Mouse (Mus musculus) heart, postnatal 10 days (tissue): ENCODE measurements at regions not wholly inside any gene's neighbourhood (a gene's known extent, or its start where the extent isn't known, plus 50 kb on each side); places are given as distances from the start of the nearest gene placed in this dataset.

Experiments used
- DNase-seq, 2 experiments: peaks; one replicate each; pipeline ENCODE4 v3.0.0; 2021
- intact Hi-C: fragments of 180-260 bp; cut with DNase I; formaldehyde crosslinking; loops from one replicate; pipeline ENCODE4 v1.15.1; 2025

DNA sequence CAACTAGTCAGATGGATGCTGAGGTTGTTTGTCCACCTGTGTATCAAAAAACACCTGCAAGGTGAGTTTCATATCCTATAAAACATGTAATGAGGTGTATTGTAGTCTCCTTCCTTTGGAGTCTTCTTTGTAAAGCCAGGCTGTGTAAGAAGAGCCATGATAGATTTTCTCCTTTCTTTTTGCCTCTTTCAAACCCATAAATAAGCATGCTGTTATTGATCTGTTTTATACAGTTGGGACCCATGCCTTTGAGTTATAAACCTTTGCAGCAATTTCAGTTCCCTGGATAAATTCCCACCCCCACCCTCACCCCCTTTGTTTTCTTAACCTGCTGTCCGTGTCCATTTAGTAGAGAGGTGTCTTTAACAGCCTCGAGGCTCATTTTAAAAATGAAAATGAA, 131.0 kb upstream of the Rgs17 start:
- no peak for DNase-seq
- intact Hi-C loops, result no loop called here

- no peak for DNase-seq
- intact Hi-C loops, result no loop called here
Measured at GRCm38 (mm10) chr10:6043358-6043757, 121.2 kb upstream of the Rgs17 start.

GRCm38 (mm10) chr10:6039771-6040170, 117.6 kb upstream of the Rgs17 start:
- intact Hi-C loops, result loop anchor here (5.0 kb wide), 1 partner anchor 1038 kb away; no protein-coding TSS in a partner anchor
- peak; percentile 14 to 15 for DNase-seq

GRCm38 (mm10) chr10:6035792-6036487, 113.7 kb upstream of the Rgs17 start:
- peak; percentile 67 to 77 for DNase-seq

GRCm38 (mm10) chr10:6032469-6032868, 110.3 kb upstream of the Rgs17 start:
- intact Hi-C loops, result no loop called here
- no peak for DNase-seq

More at GRCm38 (mm10) chr10:6035792-6036487, 113.7 kb upstream of the Rgs17 start:
- intact Hi-C loops, result loop anchor here (1.0 to 5.0 kb wide), 2 partner anchors 658 to 1041 kb away; no protein-coding TSS in a partner anchor

DNA sequence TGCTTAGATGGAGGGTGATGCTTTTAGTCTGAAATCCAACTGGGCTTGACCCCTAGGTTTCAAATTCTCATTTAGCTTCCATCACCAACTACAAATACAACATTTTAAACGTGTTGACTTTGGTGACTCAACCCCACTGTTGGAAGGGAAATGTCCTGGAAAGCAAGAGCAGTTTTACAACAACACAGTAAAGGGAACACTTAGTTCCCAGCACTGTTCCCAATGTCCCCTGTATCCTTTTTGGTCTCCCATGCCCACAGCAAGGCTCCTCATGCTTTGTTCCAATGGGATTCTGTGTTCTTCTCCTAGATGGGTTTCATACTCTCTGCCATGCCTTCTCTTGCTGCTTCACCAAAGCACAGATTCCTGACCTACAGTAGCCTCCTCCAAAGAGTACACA, 105.4 kb upstream of the Rgs17 start:
- intact Hi-C loops, result no loop called here
- no peak for DNase-seq

GRCm38 (mm10) chr10:6026317-6026716, 104.1 kb upstream of the Rgs17 start:
- no peak for DNase-seq
- intact Hi-C loops, result no loop called here

DNA sequence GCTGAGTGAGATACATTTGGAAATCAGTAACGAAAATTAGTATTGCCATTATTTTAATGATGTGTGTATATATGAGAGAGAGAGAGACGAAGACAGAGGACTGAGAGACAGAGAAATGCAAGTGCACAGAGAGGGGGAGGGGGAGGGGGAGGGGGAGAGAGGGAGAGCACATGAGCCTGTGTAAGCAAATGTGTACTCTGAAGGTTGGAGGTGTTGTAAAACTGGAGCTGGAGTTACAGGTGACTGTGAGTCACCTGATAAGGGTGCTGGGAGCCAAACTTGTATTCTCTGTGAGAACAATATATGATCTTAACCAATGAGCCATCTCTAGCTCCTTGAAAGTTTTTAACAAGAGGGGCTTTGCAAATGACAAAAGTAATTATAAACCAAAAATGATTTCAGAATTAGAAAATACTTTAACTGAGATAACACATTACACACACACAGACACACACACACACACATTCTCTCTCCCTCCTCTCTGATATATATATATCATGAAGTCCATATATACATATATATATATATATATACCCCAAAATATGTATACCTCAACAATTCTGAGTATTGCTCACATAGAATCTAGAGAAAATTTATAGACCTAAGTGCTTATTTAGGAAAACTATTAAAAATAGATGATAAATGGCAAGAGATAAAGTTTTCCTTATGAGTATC, 100.5 kb upstream of the Rgs17 start:
- intact Hi-C loops, result no loop called here
- no peak for DNase-seq

DNA sequence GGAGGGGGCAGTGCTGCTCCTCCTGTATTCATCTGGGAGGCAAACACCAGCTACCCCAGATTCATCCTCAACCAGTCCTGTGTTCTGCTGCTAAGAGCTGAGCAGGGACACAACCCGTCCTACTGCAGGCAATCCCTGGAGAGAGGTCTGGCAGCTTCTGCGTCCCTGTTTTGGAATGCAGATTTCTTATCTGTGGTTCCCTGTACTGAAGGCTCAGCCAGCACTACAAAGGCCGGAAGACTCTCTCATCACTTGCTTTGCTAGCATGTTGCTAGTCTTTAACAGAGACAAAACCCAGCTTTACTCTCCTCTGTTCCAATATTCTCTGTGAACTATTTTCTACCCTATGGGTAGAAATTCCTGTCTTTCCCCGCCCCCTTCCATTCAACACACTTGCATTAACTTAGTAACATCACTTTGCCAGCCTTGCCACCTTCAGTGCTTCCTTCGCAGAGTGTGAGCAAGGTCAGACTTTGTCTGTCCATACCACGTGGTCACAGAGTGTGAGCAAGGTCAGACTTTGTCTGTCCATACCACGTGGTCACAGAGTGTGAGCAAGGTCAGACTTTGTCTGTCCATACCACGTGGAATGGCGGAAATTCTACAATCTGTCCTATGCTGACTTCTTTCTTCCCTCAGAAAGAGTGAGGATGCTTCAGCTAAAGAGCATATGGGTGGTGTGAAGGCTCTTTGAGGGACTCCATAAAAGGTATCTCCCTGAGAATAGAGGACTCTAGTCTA, 98.9 kb upstream of the Rgs17 start:
- intact Hi-C loops, result no loop called here
- peak; percentile 51 to 55 for DNase-seq

DNA sequence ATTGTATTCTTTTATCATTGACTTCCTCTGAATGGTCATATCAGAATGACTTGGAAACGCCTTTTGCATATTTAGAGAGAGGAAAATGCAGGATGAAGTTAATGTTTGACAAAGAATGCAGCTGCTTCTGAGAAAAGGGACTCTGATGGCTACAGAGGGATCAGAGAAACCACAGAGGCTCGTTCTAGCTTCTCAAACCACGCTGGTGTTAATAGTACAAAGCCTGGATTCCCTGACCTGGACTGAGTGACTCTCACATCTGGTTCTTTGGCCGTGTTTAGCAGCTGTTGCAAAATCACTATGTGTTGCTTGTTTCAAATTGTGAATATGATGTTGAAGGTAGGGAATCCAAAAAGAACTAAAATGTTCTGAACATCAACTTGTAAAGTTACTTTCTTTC, 91.5 kb upstream of the Rgs17 start:
- peak; percentile 16 to 24 for DNase-seq
- intact Hi-C loops, result no loop called here

DNA sequence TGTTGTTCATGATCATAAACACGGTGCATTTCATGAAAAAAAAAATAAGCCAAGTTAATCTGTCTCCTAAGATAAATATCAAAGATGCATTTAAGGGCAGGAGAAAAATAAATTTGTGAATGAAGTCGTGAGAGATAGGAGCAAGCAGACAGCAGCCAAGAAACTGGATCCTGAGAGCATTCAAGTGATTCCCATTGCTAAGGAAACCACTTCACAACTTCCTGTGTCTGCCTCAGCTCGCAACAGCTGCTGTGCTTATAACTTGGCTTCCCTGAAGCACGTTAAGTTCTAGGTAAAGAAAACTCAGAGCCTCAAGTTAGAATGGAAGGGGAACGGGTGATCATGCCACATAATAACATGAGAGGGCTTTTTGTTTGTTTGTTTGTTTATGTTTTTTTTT, 89.3 kb upstream of the Rgs17 start:
- DNase-seq, result peak in 1 of 2 experiments; percentile 30
- intact Hi-C loops, result no loop called here

GRCm38 (mm10) chr10:6011029-6011428, 88.8 kb upstream of the Rgs17 start:
- peak; percentile 9 to 10 for DNase-seq
- intact Hi-C loops, result no loop called here

DNA sequence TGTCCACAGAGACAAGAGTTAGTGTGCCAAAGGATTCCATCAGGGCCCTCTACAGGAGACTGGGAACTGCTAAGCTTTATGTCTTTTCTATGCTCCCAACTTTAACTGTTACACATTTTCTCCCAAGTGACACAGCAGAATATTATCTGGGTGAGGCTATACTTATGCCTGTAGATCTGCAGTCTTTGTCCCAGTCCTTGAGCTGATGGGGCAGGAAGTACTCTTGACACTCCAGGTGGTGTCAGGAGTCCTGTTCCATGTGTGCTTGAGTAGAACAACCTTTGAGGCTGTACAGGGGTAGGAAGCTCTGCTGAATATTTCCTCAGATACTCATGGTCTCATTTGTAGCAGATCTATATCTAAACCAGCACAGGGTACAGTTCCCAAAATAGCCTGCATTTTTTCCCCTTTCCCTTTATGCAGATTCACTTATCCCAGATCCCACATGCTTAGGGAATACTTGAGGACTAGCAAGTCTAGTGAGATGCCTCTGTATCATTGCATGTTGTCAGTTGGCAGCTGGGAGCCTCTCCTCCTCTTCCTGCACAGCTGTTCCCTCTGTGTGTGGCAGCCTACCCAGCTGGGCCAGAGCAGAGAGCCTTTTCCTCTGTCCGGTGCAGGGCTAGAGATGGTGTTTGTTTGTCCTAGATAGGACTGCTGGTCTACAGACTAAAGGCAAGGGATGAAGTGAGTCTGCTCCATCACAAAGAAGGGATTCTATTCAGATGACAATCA, 85.2 kb upstream of the Rgs17 start:
- intact Hi-C loops, result no loop called here
- peak in 1 of 2 experiments; percentile 18 for DNase-seq

- intact Hi-C loops, result no loop called here
Measured at GRCm38 (mm10) chr10:5981433-5981832, 59.2 kb upstream of the Rgs17 start.

DNA sequence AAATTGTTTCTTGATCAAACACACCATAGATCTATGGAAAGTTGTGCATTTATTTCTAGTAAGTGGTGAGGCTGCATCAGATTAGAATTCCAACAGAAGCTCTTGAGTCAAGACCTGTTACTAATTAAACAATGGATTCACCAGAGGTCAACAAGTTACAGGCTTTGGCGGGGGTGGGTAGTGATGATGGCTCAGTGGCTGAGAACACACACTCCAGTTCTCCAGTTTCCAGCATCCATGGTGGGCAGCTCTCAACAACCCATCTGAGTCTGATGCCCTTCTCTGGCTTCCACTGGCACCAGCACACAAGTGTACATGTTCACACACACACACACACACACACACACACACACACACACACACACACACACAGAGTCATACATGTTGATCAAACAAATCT, 56.3 kb upstream of the Rgs17 start:
- intact Hi-C loops, result no loop called here
- DNase-seq, result no peak

More at GRCm38 (mm10) chr10:5981433-5981832, 59.2 kb upstream of the Rgs17 start:
- DNase-seq, result no peak
